Mouse (Mus musculus) cortical plate, adult 2 months (tissue): Measurements from ENCODE around the gene Gm28845.

Experiments used
- CTCF ChIP-seq: fragments of 200-500 bp; IDR thresholded peaks from 2 replicates; pipeline ENCODE4 v1.5.1; 2011; ENCODE audit warnings: mild to moderate bottlenecking, control low read depth, low read length; ENCODE audit not compliant: insufficient read depth; ENCODE audit errors: extremely low read depth
- POLR2A ChIP-seq: fragments of 200-500 bp; IDR thresholded peaks from 2 replicates; pipeline ENCODE4 v1.6.1; 2011; ENCODE audit warnings: mild to moderate bottlenecking, low read length, control low read depth; ENCODE audit not compliant: insufficient read depth; ENCODE audit errors: extremely low read depth

GRCm38 (mm10) chr1:65119438-65119837, at the start of gene Gm28845:
- TF ChIP-seq CTCF (no peak), POLR2A (no peak)
